Mouse (Mus musculus): ENCODE results near the gene Gm49322.

The Gm49322 gene

DNA sequence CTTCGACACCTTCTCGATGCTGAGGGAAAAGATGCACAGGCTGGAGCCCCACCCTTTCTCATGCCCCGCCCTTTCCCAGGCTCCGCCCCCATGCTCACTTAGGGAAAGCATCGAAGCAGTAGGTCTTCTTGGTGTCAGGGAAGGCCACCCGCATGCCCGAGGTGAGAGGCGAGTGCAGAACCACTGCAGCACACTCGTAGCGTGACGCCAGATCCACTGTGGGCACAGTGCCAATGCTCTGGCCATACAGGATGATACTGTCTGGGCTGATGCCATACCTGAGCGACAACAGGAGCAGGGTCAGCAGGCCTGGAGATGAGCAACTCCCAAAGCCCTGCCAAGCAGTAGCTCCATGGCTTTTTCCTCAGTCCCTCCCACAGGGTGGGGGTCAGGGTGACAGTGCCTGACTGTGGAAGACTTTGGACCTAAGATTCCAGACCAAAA lies 21.8 kb upstream of the Gm49322 start:
- DNase-seq, result no peak

- no peak for DNase-seq
Measured at GRCm38 (mm10) chr10:80584642-80585552, 20.9 kb upstream of the Gm49322 start.

DNA sequence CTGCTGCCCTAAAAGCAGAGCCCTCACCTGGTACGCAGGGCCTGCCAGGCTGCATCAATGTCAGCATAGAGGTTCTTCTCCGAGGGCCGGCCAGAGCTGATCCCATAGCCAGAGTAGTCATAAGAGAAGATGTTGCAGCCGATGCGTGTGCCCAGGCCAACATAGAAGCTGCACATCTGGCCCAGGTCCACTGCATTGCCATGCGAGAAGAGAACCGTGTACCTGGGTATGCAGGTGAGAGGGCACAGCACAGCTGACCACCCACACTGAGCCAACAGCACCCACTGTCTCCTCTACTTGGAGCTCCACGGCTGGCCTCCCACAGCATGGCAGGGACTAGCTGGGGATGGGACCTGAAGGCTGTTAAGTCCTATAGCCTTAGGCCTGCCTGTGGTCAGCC lies 20.2 kb upstream of the Gm49322 start:
- DNase-seq, result no peak

- no peak for DNase-seq
Measured at GRCm38 (mm10) chr10:80586407-80587304, 19.2 kb upstream of the Gm49322 start.

DNA sequence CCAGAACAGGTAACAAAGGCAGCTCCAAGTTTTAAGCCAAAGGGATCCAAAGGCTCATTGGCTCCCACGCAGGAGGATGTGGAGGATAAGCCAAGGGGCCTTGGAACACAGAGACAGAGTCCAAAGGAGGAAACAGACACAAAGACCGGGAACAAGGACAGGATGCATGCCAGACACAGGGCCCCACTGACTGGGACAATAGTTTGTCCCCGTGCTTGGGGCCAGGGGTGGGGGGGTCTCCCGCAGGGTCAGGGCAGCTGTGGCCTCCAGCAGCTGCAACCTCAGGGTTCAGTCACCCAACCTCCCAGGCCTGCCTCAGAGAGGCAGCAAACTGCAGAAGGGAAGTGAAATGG lies 18.5 kb upstream of the Gm49322 start:
- no peak for DNase-seq

- DNase-seq, result no peak
Measured at GRCm38 (mm10) chr10:80589127-80589878, 16.5 kb upstream of the Gm49322 start.

DNA sequence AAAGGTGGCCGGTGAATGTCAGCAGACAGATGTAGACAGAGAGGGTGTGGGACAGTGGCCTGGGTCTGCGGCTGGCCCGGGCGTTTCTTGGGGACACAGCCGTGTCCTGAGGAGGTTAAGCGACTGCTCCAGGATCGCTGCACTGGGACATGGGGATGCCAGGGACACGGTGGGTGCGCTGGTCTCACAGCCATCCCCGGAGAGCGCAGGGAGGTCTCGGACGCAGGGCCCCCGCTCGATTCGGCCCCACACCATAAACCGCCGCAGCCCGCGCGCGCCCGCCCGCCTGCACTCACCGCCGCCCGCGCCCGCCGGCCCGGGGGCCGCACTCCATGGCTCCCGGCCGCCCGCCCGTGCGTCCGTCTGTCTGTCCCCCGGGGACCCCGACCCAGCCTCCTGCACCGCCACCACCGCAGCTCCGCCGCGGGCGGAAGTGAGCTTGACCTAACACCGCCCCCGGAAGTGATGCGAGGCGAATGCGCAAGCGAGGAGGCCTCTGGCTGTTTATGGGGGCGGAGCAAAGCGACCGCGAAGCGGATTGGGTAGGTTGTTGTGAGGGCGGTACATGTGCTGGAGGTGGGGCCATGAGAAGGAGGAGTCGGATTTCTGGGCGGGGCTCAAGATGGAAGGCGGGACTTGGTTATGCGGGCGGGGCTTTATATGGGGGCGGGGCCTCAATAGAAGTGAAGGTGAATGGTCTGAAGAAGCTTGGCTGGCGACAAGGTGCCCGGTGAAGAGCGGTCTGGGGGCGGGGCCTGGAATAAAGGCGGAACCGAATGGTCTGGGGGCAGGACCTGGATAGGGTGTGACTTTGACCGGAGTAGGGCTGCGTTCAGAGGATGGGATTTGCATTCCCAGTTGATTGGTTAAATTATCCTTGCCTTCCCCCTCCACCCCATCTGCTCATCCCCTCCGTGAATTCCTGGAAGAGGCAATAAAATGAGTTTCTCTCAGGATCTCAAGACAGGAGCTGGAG lies 15.7 kb upstream of the Gm49322 start, which contains the start of gene Abhd17a:
TSS of gene Abhd17a (minus strand) at position 463 of the 976 bp plus-strand sequence.
- DNase-seq, result peak; percentile 96

DNA sequence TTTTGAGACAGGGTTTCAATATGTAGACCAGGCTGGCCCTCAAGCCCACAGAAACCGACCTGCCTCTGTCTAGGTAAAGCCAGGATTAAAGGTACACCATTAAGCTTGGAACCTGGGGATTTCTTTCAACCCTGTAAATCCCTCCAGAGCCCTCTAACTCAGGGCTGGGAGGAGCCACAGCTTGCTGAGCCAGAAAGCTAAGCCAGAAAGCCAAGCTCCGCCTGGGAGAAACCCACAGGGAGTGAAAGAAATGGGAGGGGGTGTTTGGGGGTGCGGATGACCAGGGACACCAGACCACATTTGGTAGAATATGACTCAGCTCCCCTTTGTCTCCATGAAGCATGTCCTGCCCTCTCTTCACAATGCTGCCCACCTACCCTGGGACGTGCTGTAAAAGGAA lies 9.5 kb upstream of the Gm49322 start:
- DNase-seq, result no peak

DNA sequence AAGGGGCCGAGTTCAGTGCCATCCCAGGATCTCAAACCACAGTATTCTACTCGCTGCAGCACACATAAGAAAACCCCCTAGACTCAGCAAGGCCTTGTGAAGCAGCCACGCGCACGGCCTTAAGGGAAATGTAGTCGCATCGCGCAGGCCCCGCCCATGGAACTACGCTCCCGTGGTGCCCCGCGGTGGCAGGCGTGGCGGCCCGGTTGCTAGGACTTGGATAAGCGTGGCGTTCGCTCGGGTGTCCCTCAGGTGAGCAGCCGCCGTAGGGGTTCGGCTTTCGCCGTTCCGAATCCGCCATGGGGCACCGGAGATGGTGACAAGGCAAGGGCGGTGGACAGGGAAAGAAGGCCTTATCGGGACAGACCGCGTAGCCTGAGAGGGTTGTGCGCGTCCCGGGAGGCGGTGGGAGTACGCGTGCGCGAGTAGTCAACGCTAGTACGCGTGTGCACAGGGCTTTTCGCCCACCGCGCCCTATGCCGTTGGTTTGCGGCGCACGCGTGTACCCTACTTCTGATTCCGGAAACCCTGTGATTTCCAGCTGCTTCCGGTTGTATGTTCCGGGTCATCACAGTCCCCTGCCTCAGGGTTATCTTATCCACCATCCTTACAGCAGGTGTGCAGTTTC lies 3.0 kb upstream of the Gm49322 start, which contains the start of the genes Scamp4 and Adat3:
TSS of gene Scamp4 (plus strand) at position 175 of the 628 bp plus-strand sequence.
TSS of gene Adat3 (plus strand) at position 183 of the 628 bp plus-strand sequence.
- peak; percentile 95 for DNase-seq

GRCm38 (mm10) chr10:80603364-80603763 lies 2.5 kb upstream of the Gm49322 start:
- DNase-seq, result no peak

DNA sequence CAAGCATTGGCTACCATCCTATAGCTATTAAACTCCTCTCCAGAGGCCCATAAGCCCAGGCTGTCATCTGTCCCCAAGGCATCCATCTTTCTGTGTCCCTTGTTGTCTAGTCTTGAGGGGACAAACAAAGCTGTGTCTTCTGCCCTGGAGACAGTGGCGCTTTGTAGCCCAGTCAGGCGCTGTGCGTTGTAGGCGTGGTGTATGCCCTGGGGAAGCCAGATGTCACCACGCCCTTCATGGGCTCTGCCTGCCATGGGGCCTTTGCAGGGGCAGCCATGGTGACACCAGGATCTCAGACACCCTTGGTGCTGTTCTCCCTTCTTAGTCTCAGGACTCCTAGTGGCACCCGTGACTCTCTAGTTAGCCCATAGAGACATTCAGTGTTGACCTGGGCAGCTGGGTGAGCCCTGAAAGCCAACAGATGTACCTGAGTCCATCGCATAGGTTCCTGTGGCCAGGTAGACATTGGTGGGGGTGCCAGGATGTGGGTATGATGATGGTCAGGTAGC lies 1.8 kb upstream of the Gm49322 start:
- no peak for DNase-seq

DNA sequence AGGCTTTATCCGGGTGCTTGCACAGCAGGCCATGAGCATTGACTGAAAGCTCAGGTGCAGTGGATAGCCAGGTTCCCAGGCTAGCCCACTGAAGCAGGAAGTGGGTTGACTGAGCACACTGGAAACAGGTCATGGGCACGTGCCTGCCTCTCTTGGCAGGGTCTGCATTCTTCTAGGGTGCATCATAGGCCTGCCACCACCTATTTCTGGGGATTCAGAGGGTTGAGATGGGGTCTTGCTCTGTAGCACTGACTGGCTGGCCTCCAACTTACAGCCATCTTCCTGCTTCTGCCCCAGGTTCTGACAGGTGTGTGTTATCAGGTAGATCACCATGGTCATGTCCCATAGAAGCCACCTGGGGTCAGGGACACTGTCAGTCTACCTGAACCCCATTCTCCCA lies 833 bp upstream of the Gm49322 start:
- no peak for DNase-seq

DNA sequence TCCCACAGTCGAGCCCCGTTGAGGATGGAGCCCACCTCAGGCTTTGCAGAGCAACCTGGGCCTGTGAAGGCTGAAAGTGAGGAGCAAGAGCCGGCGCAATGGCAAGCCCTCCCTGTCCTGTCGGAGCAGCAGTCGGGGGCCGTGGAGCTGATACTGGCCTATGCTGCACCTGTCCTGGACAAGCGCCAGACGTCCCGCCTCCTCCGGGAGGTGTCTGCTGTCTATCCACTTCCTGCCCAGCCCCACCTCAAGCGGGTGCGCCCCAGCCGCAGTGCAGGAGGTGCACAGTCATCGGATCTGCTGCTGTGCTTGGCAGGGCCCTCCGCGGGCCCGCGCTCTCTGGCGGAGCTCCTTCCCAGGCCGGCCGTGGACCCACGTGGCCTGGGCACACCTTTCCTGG lies 485 bp downstream of the Gm49322 start:
- peak; percentile 58 for DNase-seq

DNA sequence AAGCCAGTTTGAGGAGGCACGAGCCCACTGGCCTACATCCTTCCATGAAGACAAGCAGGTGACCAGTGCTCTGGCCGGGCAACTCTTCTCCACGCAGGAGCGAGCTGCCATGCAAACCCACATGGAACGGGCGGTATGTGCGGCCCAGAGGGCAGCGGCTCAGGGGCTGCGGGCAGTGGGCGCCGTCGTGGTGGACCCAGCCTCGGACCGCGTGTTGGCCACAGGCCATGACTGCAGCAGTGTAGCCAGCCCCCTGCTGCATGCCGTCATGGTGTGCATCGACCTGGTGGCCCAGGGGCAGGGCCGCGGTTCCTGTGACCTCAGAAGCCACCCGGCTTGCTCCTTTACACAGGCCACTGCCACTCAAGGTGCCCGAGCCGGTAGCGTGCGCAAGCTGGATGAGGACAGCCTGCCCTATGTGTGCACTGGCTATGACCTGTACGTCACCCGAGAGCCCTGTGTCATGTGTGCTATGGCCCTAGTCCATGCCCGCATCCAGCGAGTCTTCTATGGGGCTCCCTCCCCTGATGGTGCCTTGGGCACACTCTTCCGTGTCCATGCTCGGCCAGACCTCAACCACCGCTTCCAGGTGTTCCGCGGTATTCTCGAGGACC lies 1.0 kb downstream of the Gm49322 start:
- no peak for DNase-seq

DNA sequence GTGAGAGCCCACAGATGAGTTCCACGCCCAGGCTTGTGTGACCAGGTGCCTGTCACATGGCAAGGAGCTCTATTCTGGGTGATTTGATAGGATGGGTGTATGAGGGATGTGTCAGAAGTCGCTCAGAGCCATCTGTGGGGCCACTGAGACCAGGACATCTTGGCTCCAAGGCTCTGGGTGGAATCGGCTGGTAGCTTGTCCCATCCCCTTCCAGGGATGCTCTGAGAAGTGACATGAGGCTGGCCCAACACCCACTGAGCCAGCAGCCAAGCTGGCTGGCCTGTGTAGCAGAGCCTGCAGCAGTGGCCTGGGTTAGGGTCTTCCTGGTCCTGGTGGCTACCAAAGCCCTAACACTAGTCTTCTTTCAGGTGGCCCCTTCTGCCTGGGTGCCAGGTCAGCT lies 2.6 kb downstream of the Gm49322 start:
- peak; percentile 43 for DNase-seq

DNA sequence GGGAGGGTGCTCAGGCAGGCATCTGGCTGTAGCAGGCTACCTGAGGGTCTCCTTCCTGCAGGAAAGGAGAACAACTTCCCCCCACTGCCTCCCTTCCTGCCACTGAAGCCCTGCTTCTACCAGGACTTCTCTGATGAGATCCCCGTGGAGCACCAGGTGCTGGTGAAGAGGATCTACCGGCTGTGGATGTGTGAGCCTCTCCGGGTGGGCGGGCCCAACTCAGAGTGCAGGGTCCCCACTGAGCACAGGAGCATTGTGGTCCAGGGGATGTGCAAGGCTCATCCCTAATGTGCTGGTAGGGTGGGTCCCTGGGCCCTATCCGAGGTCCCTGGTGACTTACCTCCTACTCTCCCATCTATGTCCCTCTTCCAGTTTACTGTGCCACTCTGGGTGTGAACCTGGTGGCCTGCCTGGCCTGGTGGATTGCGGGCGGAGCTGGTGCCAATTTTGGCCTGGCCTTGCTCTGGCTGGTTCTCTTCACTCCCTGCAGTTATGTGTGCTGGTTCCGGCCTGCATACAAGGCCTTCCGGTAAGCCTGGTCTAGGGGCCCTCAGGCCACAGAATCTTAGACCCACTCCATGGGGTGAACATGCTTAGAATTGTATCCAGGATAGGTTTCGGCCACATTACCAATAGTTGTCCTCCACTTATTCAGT lies 3.6 kb downstream of the Gm49322 start:
- peak; percentile 55 for DNase-seq

DNA sequence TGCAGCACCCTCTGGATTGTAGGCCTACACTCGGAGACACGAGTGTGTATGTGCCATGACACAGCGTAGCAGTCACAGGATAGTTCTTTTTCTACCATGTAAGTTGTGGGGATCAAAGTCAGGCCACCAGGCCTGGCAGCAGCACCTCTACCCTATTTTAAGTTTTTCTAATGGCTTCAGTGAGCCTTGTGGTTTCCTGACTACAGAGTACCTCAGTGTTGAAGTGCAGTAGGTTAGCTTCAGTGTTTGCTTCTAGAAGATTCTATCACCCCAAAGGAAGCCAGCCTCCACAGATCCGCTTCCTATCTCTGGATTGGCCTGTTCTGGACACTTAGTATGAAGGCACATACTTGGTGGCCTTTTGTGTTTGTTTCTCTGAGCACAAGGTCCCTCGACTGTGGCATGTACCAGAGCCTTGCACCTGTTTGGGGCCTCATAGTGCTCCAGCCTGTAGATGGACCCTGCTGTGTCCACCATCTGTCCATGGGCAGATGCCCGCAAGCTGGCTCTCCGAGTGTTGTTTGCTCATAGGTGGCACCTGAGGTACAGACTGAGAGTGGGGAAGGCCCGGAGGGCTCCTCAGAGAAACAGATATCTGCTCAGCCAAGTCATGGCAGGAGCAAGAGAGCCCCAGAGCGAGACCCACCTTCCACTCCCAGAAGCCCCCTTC lies 4.4 kb downstream of the Gm49322 start:
- DNase-seq, result peak; percentile 93

GRCm38 (mm10) chr10:80611024-80611423 lies 5.2 kb downstream of the Gm49322 start:
- peak; percentile 65 for DNase-seq

- DNase-seq, result no peak
Measured at GRCm38 (mm10) chr10:80611905-80612304, 6.1 kb downstream of the Gm49322 start.

Measured in cerebellum, adult 9-10 months (tissue).